22 mouse cellular contexts compared by ENCODE assay signal in genomic region chr14:121666641-121667274, GRCm38 (mm10).
DNase-seq lines count a peak whose midpoint lies in the region; ATAC-seq lines count a peak whose summit lies in the region.
"Had no signal": no experiment of that assay in that cellular context is flagged by ENCODE, and none has a peak within 500 bp of the region (broad histone marks: within the 10 kb centered on the region; RNA-seq: fewer than 3 reads in every experiment).

No protein-coding gene starts in this region.

- no peak overlapping the region for H3K9ac ChIP-seq in embryonic facial prominence, embryonic 12.5 days
- H3K9ac ChIP-seq in lung, embryonic 15.5 days = no peak overlapping the region
- no peak overlapping the region for H3K9ac ChIP-seq in stomach, embryonic 15.5 days
- H3K9ac ChIP-seq: forebrain, embryonic 13.5 days; forebrain, postnatal 0 days; heart, embryonic 12.5 days; hindbrain, embryonic 14.5 days had no signal

- peak; percentile 66; the same call in 1 of the 2 replicates for ATAC-seq in embryonic facial prominence, embryonic 12.5 days (ENCODE audit: insufficient number of reproducible peaks, insufficient read depth, low FRiP score, low TSS enrichment)
- ATAC-seq in lung, embryonic 15.5 days (ENCODE audit: borderline replicate concordance, extremely low read depth, low FRiP score, low TSS enrichment) = peak; percentile 90
- peak; percentile 54 for ATAC-seq in stomach, embryonic 15.5 days (ENCODE audit: insufficient read depth, low FRiP score, low read depth)
- ATAC-seq: activated CD4-positive, CD25-positive, alpha-beta regulatory T cell, adult 4 months; forebrain, embryonic 13.5 days; forebrain, postnatal 0 days; Patski had no signal

- H3K27me3 ChIP-seq in embryonic facial prominence, embryonic 12.5 days = no peaks in the 10 kb centered on the region
- H3K27me3 ChIP-seq in embryonic facial prominence, embryonic 10.5 days (replicated peaks; ENCODE audit: low read depth, poor library complexity, severe bottlenecking) = no peaks in the 10 kb centered on the region
- no peaks in the 10 kb centered on the region for H3K27me3 ChIP-seq in lung, embryonic 15.5 days
- no peaks in the 10 kb centered on the region for H3K27me3 ChIP-seq in stomach, embryonic 15.5 days (replicated peaks)
- no peaks in the 10 kb centered on the region for H3K27me3 ChIP-seq in forebrain, embryonic 10.5 days (ENCODE audit: poor library complexity, severe bottlenecking)
- H3K27me3 ChIP-seq: CH12.LX; forebrain, embryonic 13.5 days; heart, embryonic 12.5 days; Patski had no signal

- no peaks in the 10 kb centered on the region for H3K36me3 ChIP-seq in embryonic facial prominence, embryonic 12.5 days
- H3K36me3 ChIP-seq in embryonic facial prominence, embryonic 10.5 days (replicated peaks) = no peaks in the 10 kb centered on the region
- H3K36me3 ChIP-seq in lung, embryonic 15.5 days = no peaks in the 10 kb centered on the region; the same call in 1 of the 2 replicates
- no peaks in the 10 kb centered on the region for H3K36me3 ChIP-seq in stomach, embryonic 15.5 days
- no peaks in the 10 kb centered on the region for H3K36me3 ChIP-seq in forebrain, embryonic 10.5 days (replicated peaks)
- H3K36me3 ChIP-seq: heart, embryonic 12.5 days had no signal

- no peak for DNase-seq in embryonic facial prominence, embryonic 10.5 days (ENCODE audit: low spot score)
- no peak for DNase-seq in lung, postnatal 36 days
- DNase-seq in induced T-regulatory cell, adult 2 months (ENCODE audit: low read depth) = peak; percentile 30
- no peak for DNase-seq in layer of hippocampus, adult 8-10 months (ENCODE audit: low spot score in 2 of 2)
- no peak for DNase-seq in forebrain, embryonic 10.5 days (ENCODE audit: extremely low spot score, low spot score)
- DNase-seq: adrenal gland, postnatal 14 days; cerebellum, adult 11-12 months; cerebellum, adult 9-10 months; cerebellum, postnatal 36 days; forebrain, postnatal 0 days; gastrocnemius, postnatal 14 days; heart, adult 2 months had no signal

- no peaks in the 10 kb centered on the region for H3K9me3 ChIP-seq in embryonic facial prominence, embryonic 12.5 days
- H3K9me3 ChIP-seq in embryonic facial prominence, embryonic 10.5 days = no peaks in the 10 kb centered on the region
- no peaks in the 10 kb centered on the region for H3K9me3 ChIP-seq in lung, embryonic 15.5 days
- no peaks in the 10 kb centered on the region for H3K9me3 ChIP-seq in stomach, embryonic 15.5 days
- H3K9me3 ChIP-seq in forebrain, embryonic 10.5 days = no peaks in the 10 kb centered on the region
- H3K9me3 ChIP-seq: forebrain, embryonic 13.5 days had no signal

- 75% methylated on average over 3 of the region's 3 CpGs for WGBS in embryonic facial prominence, embryonic 12.5 days
- 80% methylated on average over 3 of the region's 3 CpGs for WGBS in embryonic facial prominence, embryonic 10.5 days
- WGBS in lung, embryonic 15.5 days = 26% methylated on average over 3 of the region's 3 CpGs
- WGBS in stomach, embryonic 15.5 days = 29% methylated on average over 3 of the region's 3 CpGs
- WGBS in forebrain, embryonic 10.5 days = 90% methylated on average over 3 of the region's 3 CpGs

- no peaks in the 10 kb centered on the region for H3K4me1 ChIP-seq in embryonic facial prominence, embryonic 12.5 days
- no peaks in the 10 kb centered on the region for H3K4me1 ChIP-seq in embryonic facial prominence, embryonic 10.5 days
- H3K4me1 ChIP-seq in lung, embryonic 15.5 days = peaks cover 14% of the 10 kb centered on the region
- H3K4me1 ChIP-seq in stomach, embryonic 15.5 days = 0 out of 2 replicates have a peak, but pooled peaks cover 2% of the 10 kb centered on the region
- H3K4me1 ChIP-seq in forebrain, embryonic 10.5 days = no peaks in the 10 kb centered on the region
- H3K4me1 ChIP-seq: forebrain, embryonic 13.5 days; heart, embryonic 12.5 days; hindbrain, embryonic 10.5 days had no signal

- H3K4me2 ChIP-seq in embryonic facial prominence, embryonic 12.5 days (replicated peaks) = no peak overlapping the region
- H3K4me2 ChIP-seq in lung, embryonic 15.5 days = no peak overlapping the region
- no peak overlapping the region for H3K4me2 ChIP-seq in stomach, embryonic 15.5 days
- H3K4me2 ChIP-seq: forebrain, embryonic 13.5 days; heart, embryonic 12.5 days; hindbrain, embryonic 14.5 days had no signal

- no peak overlapping the region for H3K27ac ChIP-seq in embryonic facial prominence, embryonic 12.5 days
- no peak overlapping the region for H3K27ac ChIP-seq in embryonic facial prominence, embryonic 10.5 days (replicated peaks)
- H3K27ac ChIP-seq in lung, embryonic 15.5 days = 0 out of 2 replicates have a peak overlapping the region, but pooled peaks have one; percentile 21
- peak overlapping the region; percentile 54 for H3K27ac ChIP-seq in stomach, embryonic 15.5 days
- no peak overlapping the region for H3K27ac ChIP-seq in forebrain, embryonic 10.5 days
- H3K27ac ChIP-seq: forebrain, embryonic 13.5 days; heart, adult 2 months; hindbrain, embryonic 10.5 days; hindbrain, embryonic 14.5 days had no signal

- no peak overlapping the region for H3K4me3 ChIP-seq in embryonic facial prominence, embryonic 12.5 days
- H3K4me3 ChIP-seq in embryonic facial prominence, embryonic 10.5 days = no peak overlapping the region
- no peak overlapping the region for H3K4me3 ChIP-seq in lung, embryonic 15.5 days
- no peak overlapping the region for H3K4me3 ChIP-seq in stomach, embryonic 15.5 days (replicated peaks)
- no peak overlapping the region for H3K4me3 ChIP-seq in forebrain, embryonic 10.5 days
- H3K4me3 ChIP-seq: forebrain, embryonic 13.5 days; heart, adult 2 months; heart, embryonic 12.5 days; hindbrain, embryonic 10.5 days had no signal

Comparison
In these comparisons a context has a peak if more than half of its experiments do, and no peak if none do; other contexts are left out.
1. H3K27ac ChIP-seq: peak in lung, embryonic 15.5 days (single experiment) and stomach, embryonic 15.5 days (single experiment); none in embryonic facial prominence, embryonic 12.5 days (single experiment), embryonic facial prominence, embryonic 10.5 days (single experiment) and forebrain, embryonic 10.5 days (single experiment).
2. Peak in every context shown above with its lines, with median percentiles within 50 percentile points of each other: ATAC-seq.